Mouse (Mus musculus): ENCODE measurements around the gene Galntl6. TPM values are rescaled to one million over a fixed set of nuclear protein-coding genes. Genes with fewer than 3 reads are reported as not detected.

Galntl6 gene
- total RNA-seq, 1 experiment, result 0.09 TPM

- in situ Hi-C loops (cut with MboI; ENCODE audit: low sequenced_read_pairs in 2 of 2, unreplicated experiment in 2 of 2), result no loop called here
- H3K9me3 ChIP-seq (ENCODE audit: control insufficient read depth, insufficient read depth, low read depth, low read length), result no peaks in the 10 kb centered on the region
- TF ChIP-seq ZNF384 (IDR thresholded peaks at IDR 0.05; ENCODE audit: low read depth, low read length), result no peak
- no peak for TF ChIP-seq ZC3H11A (IDR thresholded peaks at IDR 0.05; ENCODE audit: borderline replicate concordance, low read depth, low read length)
- TF ChIP-seq CHD2 (IDR thresholded peaks at IDR 0.05; ENCODE audit: low read depth, low read length), result no peak
- TF ChIP-seq HCFC1 (IDR thresholded peaks at IDR 0.05; ENCODE audit: borderline replicate concordance, insufficient read depth, low read length), result no peak
- no peak for TF ChIP-seq MAFK (IDR thresholded peaks at IDR 0.05; ENCODE audit: insufficient read depth, low read depth, low read length)
- no peaks in the 10 kb centered on the region for H3K4me1 ChIP-seq (ENCODE audit: control insufficient read depth in 2 of 2, insufficient read depth in 2 of 2, low read length in 2 of 2, poor library complexity in 1 of 2)
- no peak overlapping the region for H3K4me3 ChIP-seq (ENCODE audit: insufficient read depth in 1 of 2, low read depth in 1 of 2, low read length in 2 of 2, poor library complexity in 1 of 2, severe bottlenecking in 1 of 2)
- no peak overlapping the region for H3K27ac ChIP-seq (ENCODE audit: insufficient read depth, low read depth, low read length, poor library complexity, severe bottlenecking)
- no peak for DNase-seq (ENCODE audit: low read depth, low spot score)
- no peak overlapping the region for H3K9ac ChIP-seq (ENCODE audit: insufficient read depth, low read depth, low read length, poor library complexity, severe bottlenecking)
- H3K36me3 ChIP-seq (ENCODE audit: control insufficient read depth, insufficient read depth, low read length, poor library complexity, severe bottlenecking), result no peaks in the 10 kb centered on the region
These were observed 1069.7 kb downstream of the Galntl6 start for GRCm38 (mm10) chr8:57842462-57843391.

- H3K9me3 ChIP-seq (ENCODE audit: control insufficient read depth, insufficient read depth, low read depth, low read length), result no peaks in the 10 kb centered on the region
- no peaks in the 10 kb centered on the region for H3K4me1 ChIP-seq (ENCODE audit: control insufficient read depth in 2 of 2, insufficient read depth in 2 of 2, low read length in 2 of 2, poor library complexity in 1 of 2)
- no peak overlapping the region for H3K27ac ChIP-seq (ENCODE audit: insufficient read depth, low read depth, low read length, poor library complexity, severe bottlenecking)
- H3K9ac ChIP-seq (ENCODE audit: insufficient read depth, low read depth, low read length, poor library complexity, severe bottlenecking), result no peak overlapping the region
- TF ChIP-seq ZNF384 (IDR thresholded peaks at IDR 0.05; ENCODE audit: low read depth, low read length) (no peak), HCFC1 (IDR thresholded peaks at IDR 0.05; ENCODE audit: borderline replicate concordance, insufficient read depth, low read length) (no peak), ZC3H11A (IDR thresholded peaks at IDR 0.05; ENCODE audit: borderline replicate concordance, low read depth, low read length) (no peak), MAFK (IDR thresholded peaks at IDR 0.05; ENCODE audit: insufficient read depth, low read depth, low read length) (no peak), CHD2 (IDR thresholded peaks at IDR 0.05; ENCODE audit: low read depth, low read length) (no peak)
- no peaks in the 10 kb centered on the region for H3K36me3 ChIP-seq (ENCODE audit: control insufficient read depth, insufficient read depth, low read length, poor library complexity, severe bottlenecking)
- H3K4me3 ChIP-seq (ENCODE audit: insufficient read depth in 1 of 2, low read depth in 1 of 2, low read length in 2 of 2, poor library complexity in 1 of 2, severe bottlenecking in 1 of 2), result no peak overlapping the region
- no peak for DNase-seq (ENCODE audit: low read depth, low spot score)
- in situ Hi-C loops (cut with MboI; ENCODE audit: low sequenced_read_pairs in 2 of 2, unreplicated experiment in 2 of 2), result no loop called here
These were observed 1071.0 kb downstream of the Galntl6 start for GRCm38 (mm10) chr8:57841446-57841845.

DNA sequence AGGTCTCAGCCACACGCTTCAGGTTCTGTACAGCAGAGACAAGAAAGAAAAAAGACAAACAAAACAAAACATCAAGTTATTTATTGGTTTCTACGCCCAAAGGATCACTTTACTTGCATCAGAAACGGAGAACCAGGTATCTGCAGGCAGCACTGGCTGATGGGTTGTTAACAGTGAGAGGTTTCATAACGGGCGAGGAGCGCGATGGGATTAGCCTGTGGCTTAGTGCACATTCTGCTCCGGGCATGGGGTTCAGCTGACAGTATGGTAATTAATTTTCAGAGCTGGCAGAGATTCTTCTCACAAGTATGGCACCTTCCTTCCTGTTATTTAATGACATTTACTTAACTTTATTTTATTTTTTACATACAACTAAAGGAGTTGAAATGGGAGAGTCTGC lies 1075.1 kb downstream of the Galntl6 start:
- no peak for TF ChIP-seq ZNF384 (IDR thresholded peaks at IDR 0.05; ENCODE audit: low read depth, low read length)
- no peak for TF ChIP-seq HCFC1 (IDR thresholded peaks at IDR 0.05; ENCODE audit: borderline replicate concordance, insufficient read depth, low read length)
- no peak for TF ChIP-seq ZC3H11A (IDR thresholded peaks at IDR 0.05; ENCODE audit: borderline replicate concordance, low read depth, low read length)
- no peak for TF ChIP-seq CHD2 (IDR thresholded peaks at IDR 0.05; ENCODE audit: low read depth, low read length)
- no peak for TF ChIP-seq MAFK (IDR thresholded peaks at IDR 0.05; ENCODE audit: insufficient read depth, low read depth, low read length)
- Histone ChIP-seq H3K4me3 (ENCODE audit: insufficient read depth in 1 of 2, low read depth in 1 of 2, low read length in 2 of 2, poor library complexity in 1 of 2, severe bottlenecking in 1 of 2) (no peak overlapping the region), H3K9ac (ENCODE audit: insufficient read depth, low read depth, low read length, poor library complexity, severe bottlenecking) (no peak overlapping the region), H3K4me1 (ENCODE audit: control insufficient read depth in 2 of 2, insufficient read depth in 2 of 2, low read length in 2 of 2, poor library complexity in 1 of 2) (no peaks in the 10 kb centered on the region), H3K36me3 (ENCODE audit: control insufficient read depth, insufficient read depth, low read length, poor library complexity, severe bottlenecking) (no peaks in the 10 kb centered on the region), H3K27ac (ENCODE audit: insufficient read depth, low read depth, low read length, poor library complexity, severe bottlenecking) (no peak overlapping the region), H3K9me3 (ENCODE audit: control insufficient read depth, insufficient read depth, low read depth, low read length) (no peaks in the 10 kb centered on the region)
- in situ Hi-C loops (cut with MboI; ENCODE audit: low sequenced_read_pairs in 2 of 2, unreplicated experiment in 2 of 2), result no loop called here
- no peak for DNase-seq (ENCODE audit: low read depth, low spot score)

GRCm38 (mm10) chr8:57836981-57837380 lies 1075.5 kb downstream of the Galntl6 start:
- Histone ChIP-seq H3K9ac (ENCODE audit: insufficient read depth, low read depth, low read length, poor library complexity, severe bottlenecking) (no peak overlapping the region), H3K27ac (ENCODE audit: insufficient read depth, low read depth, low read length, poor library complexity, severe bottlenecking) (no peak overlapping the region), H3K4me3 (ENCODE audit: insufficient read depth in 1 of 2, low read depth in 1 of 2, low read length in 2 of 2, poor library complexity in 1 of 2, severe bottlenecking in 1 of 2) (no peak overlapping the region), H3K9me3 (ENCODE audit: control insufficient read depth, insufficient read depth, low read depth, low read length) (no peaks in the 10 kb centered on the region), H3K4me1 (ENCODE audit: control insufficient read depth in 2 of 2, insufficient read depth in 2 of 2, low read length in 2 of 2, poor library complexity in 1 of 2) (no peaks in the 10 kb centered on the region), H3K36me3 (ENCODE audit: control insufficient read depth, insufficient read depth, low read length, poor library complexity, severe bottlenecking) (no peaks in the 10 kb centered on the region)
- in situ Hi-C loops (cut with MboI; ENCODE audit: low sequenced_read_pairs in 2 of 2, unreplicated experiment in 2 of 2), result no loop called here
- TF ChIP-seq CHD2 (IDR thresholded peaks at IDR 0.05; ENCODE audit: low read depth, low read length), result no peak
- no peak for TF ChIP-seq HCFC1 (IDR thresholded peaks at IDR 0.05; ENCODE audit: borderline replicate concordance, insufficient read depth, low read length)
- no peak for TF ChIP-seq MAFK (IDR thresholded peaks at IDR 0.05; ENCODE audit: insufficient read depth, low read depth, low read length)
- TF ChIP-seq ZC3H11A (IDR thresholded peaks at IDR 0.05; ENCODE audit: borderline replicate concordance, low read depth, low read length), result no peak
- no peak for TF ChIP-seq ZNF384 (IDR thresholded peaks at IDR 0.05; ENCODE audit: low read depth, low read length)
- no peak for DNase-seq (ENCODE audit: low read depth, low spot score)

Measured in ES-E14 (cell line).